Mouse (Mus musculus) ES-CJ7 (cell line): Measurements from ENCODE around the gene 2610507B11Rik.
A peak's percentile ranks its signal among the peaks of the same experiment; 100 is the strongest.

Source experiments
- DNase-seq: peaks from one replicate; pipeline ENCODE4 v3.0.0; 2011; ENCODE audit warnings: low read depth, low spot score

2610507B11Rik gene

GRCm38 (mm10) chr11:78261380-78262352 is at the start of gene 2610507B11Rik:
Gene 2610507B11Rik, plus strand, starts transcription at chr11:78261752.
- peak; percentile 95 for DNase-seq

- DNase-seq = no peak
These were observed 48.3 kb upstream of the 2610507B11Rik start for GRCm38 (mm10) chr11:78213086-78213817.

GRCm38 (mm10) chr11:78215709-78216317 is 45.7 kb upstream of the 2610507B11Rik start:
- no peak for DNase-seq

- no peak for DNase-seq
These were observed 38.0 kb upstream of the 2610507B11Rik start for GRCm38 (mm10) chr11:78223586-78223985.

GRCm38 (mm10) chr11:78231518-78231917 is 30.0 kb upstream of the 2610507B11Rik start:
- no peak for DNase-seq

GRCm38 (mm10) chr11:78240193-78240857 is 21.2 kb upstream of the 2610507B11Rik start:
- no peak for DNase-seq

- DNase-seq = no peak
These were observed 16.3 kb upstream of the 2610507B11Rik start for GRCm38 (mm10) chr11:78245261-78245626.

GRCm38 (mm10) chr11:78245627-78246317 is 15.8 kb upstream of the 2610507B11Rik start, which contains the start of the genes Sdf2 and Supt6:
Gene Sdf2, plus strand, starts transcription at chr11:78245746.
Gene Supt6, minus strand, starts transcription at chr11:78245987.
- DNase-seq = peak; percentile 92

GRCm38 (mm10) chr11:78246318-78247011 is 15.1 kb upstream of the 2610507B11Rik start:
- DNase-seq = no peak

- no peak for DNase-seq
These were observed 14.6 kb upstream of the 2610507B11Rik start for GRCm38 (mm10) chr11:78247012-78247348.

GRCm38 (mm10) chr11:78247727-78248140 is 13.8 kb upstream of the 2610507B11Rik start:
- DNase-seq = peak; percentile 98

- no peak for DNase-seq
These were observed 4.9 kb upstream of the 2610507B11Rik start for GRCm38 (mm10) chr11:78256618-78257017.

- DNase-seq = no peak
These were observed 878 bp upstream of the 2610507B11Rik start for GRCm38 (mm10) chr11:78260489-78261258.

- peak; percentile 90 for DNase-seq
These were observed 998 bp downstream of the 2610507B11Rik start for GRCm38 (mm10) chr11:78262550-78262949.

GRCm38 (mm10) chr11:78265571-78265970 is 4.0 kb downstream of the 2610507B11Rik start:
- DNase-seq = no peak

GRCm38 (mm10) chr11:78271986-78272385 is 10.4 kb downstream of the 2610507B11Rik start:
- no peak for DNase-seq

- DNase-seq = no peak
These were observed 14.0 kb downstream of the 2610507B11Rik start for GRCm38 (mm10) chr11:78275596-78275995.

GRCm38 (mm10) chr11:78276169-78276568 is 14.6 kb downstream of the 2610507B11Rik start:
- DNase-seq = peak; percentile 67

GRCm38 (mm10) chr11:78278853-78279252 is 17.3 kb downstream of the 2610507B11Rik start:
- no peak for DNase-seq
